Mouse (Mus musculus) E14TG2a.4 (cell line): ENCODE results near the gene Bod1l.

Source experiments
- CTCF ChIP-seq: conservative IDR thresholded peaks from 2 replicates; pipeline ENCODE4 v1.5.1; 2014; ENCODE audit warnings: low read length
- POU5F1 ChIP-seq: IDR thresholded peaks from 2 replicates; pipeline ENCODE4 v1.6.1; 2014; ENCODE audit warnings: low read length, borderline replicate concordance

DNA sequence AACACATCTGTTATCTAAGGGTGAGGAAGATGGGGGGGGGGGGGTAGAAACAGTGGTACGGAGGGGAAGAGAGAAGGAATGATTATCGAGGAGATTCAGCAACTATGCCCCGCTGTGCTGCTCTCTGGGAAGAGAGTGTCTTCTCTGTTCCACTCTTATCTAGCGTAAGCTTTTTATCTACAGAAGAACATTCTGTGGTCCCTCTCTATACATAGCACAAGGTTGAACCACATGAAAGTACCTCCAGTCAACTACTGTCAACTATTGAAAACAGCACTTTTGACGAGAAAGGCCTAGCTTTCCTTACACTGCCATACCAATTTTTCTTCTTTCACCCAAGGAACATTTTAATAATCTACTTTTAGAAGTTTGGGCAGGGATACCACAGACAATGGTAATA is 2.4 kb downstream of the Bod1l start:
- TF ChIP-seq CTCF (no peak), POU5F1 (no peak)
